Mouse (Mus musculus) heart, embryonic 11.5 days (tissue): Measurements from ENCODE around the gene Rae1. TPM values are rescaled to one million over a fixed set of nuclear protein-coding genes. Genes with fewer than 3 reads are reported as not detected.

Source experiments
- ATAC-seq: fragments of 200-750 bp; cut with Nextera tagmentation; replicated peaks from 2 replicates; pipeline ENCODE4 v1.8.0; 2017; ENCODE audit warnings: moderate library complexity; ENCODE audit not compliant: insufficient number of reproducible peaks, low FRiP score, low TSS enrichment
- H3K27ac ChIP-seq: fragments of 300-500 bp; sonication (generic); 2 replicates; pipeline ENCODE4 v1.5.1; 2014; ENCODE audit warnings: mild to moderate bottlenecking, low read depth, low read length
- H3K27me3 ChIP-seq: fragments of 300-500 bp; sonication (generic); 2 replicates; pipeline ENCODE4 v1.6.1; 2014; ENCODE audit warnings: mild to moderate bottlenecking, low read length, mixed read lengths; ENCODE audit not compliant: control insufficient read depth, insufficient read depth
- H3K36me3 ChIP-seq: fragments of 300-500 bp; sonication (generic); 2 replicates; pipeline ENCODE4 v1.6.1; 2014; ENCODE audit warnings: mild to moderate bottlenecking, low read length, moderate library complexity, mixed read lengths; ENCODE audit not compliant: control insufficient read depth, insufficient read depth
- H3K4me1 ChIP-seq: fragments of 300-500 bp; sonication (generic); 2 replicates; pipeline ENCODE4 v1.6.1; 2014; ENCODE audit warnings: low read length; ENCODE audit not compliant: control insufficient read depth, insufficient read depth
- H3K4me2 ChIP-seq: fragments of 300-500 bp; sonication (generic); 2 replicates; pipeline ENCODE4 v1.6.1; 2014; ENCODE audit warnings: mild to moderate bottlenecking, moderate library complexity
- H3K4me3 ChIP-seq: fragments of 300-500 bp; sonication (generic); 2 replicates; pipeline ENCODE4 v1.5.1; 2014; ENCODE audit warnings: low read depth, low read length
- H3K9ac ChIP-seq: fragments of 300-500 bp; sonication (generic); 2 replicates; pipeline ENCODE4 v1.6.1; 2014; ENCODE audit warnings: mild to moderate bottlenecking, low read depth, low read length, moderate library complexity
- H3K9me3 ChIP-seq: fragments of 300-500 bp; sonication (generic); replicated peaks from 2 replicates; pipeline ENCODE4 v1.6.1; 2016; ENCODE audit warnings: low read length; ENCODE audit not compliant: control insufficient read depth
- WGBS: fragments of 180-500 bp; shearing (Covaris S2); extraction: QIAGEN DNeasy Blood & Tissue Kit; methylation state at CpG from one replicate; pipeline ENCODE4 v1.1.7; 2014; ENCODE audit not compliant: insufficient replicate concordance; 5-methylcytosine and 5-hydroxymethylcytosine counted together
- polyA plus RNA-seq: library from polyadenylated mRNA; unstranded; fragments of >200 nt; fragmentation: Nextera tagmentation; extraction: Ambion mirVana; gene quantifications from 2 replicates; pipeline ENCODE4 v1.2.1, GENCODE M21; 2014

Rae1 gene
- polyA plus RNA-seq, 1 experiment from 2014 or later, result 114 TPM

DNA sequence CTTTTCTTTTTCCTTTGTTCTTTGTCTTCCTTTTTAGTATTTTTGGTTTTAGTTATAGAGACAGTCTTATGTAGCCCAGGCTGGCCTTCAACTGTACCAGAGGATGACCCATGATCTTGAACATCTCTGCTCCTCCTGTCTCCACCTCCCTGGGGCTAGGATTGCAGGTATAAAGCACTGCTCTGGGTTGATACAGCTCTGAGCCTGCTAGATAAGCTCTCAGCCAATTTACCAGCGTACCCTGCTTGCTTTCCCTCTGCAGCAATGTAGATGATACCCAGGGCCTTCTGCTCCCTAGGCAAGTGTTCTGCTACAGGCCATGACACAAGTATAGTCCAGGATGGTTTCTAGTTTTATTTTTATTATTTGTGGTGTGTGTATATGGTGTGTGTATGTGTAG, 42.0 kb downstream of the Rae1 start:
- Histone ChIP-seq H3K9me3 (no peaks in the 10 kb centered on the region), H3K4me3 (no peak overlapping the region), H3K27ac (no peak overlapping the region), H3K27me3 (no peaks in the 10 kb centered on the region), H3K4me1 (peaks cover 33% of the 10 kb centered on the region), H3K9ac (no peak overlapping the region), H3K36me3 (no peaks in the 10 kb centered on the region), H3K4me2 (no peak overlapping the region)
- 55% methylated on average over 1 of the region's 1 CpGs for WGBS
- no peak for ATAC-seq

GRCm38 (mm10) chr2:173042504-173043162, 42.7 kb downstream of the Rae1 start:
- Histone ChIP-seq H3K27ac (0 out of 2 replicates have a peak overlapping the region, but pooled peaks have one; percentile 47), H3K4me3 (no peak overlapping the region), H3K9me3 (no peaks in the 10 kb centered on the region), H3K4me1 (peaks cover 39% of the 10 kb centered on the region), H3K27me3 (no peaks in the 10 kb centered on the region), H3K4me2 (no peak overlapping the region), H3K36me3 (no peaks in the 10 kb centered on the region), H3K9ac (no peak overlapping the region)
- 0 out of 2 replicates have a peak, but pooled peaks have one; percentile 19 for ATAC-seq
- 40% methylated on average over 11 of the region's 11 CpGs for WGBS

GRCm38 (mm10) chr2:173044198-173044970, 44.5 kb downstream of the Rae1 start:
- Histone ChIP-seq H3K27me3 (no peaks in the 10 kb centered on the region), H3K4me2 (no peak overlapping the region), H3K36me3 (no peaks in the 10 kb centered on the region), H3K4me1 (peaks cover 49% of the 10 kb centered on the region), H3K9ac (no peak overlapping the region), H3K27ac (no peak overlapping the region), H3K9me3 (no peaks in the 10 kb centered on the region), H3K4me3 (no peak overlapping the region)
- 71% methylated on average over 18 of the region's 18 CpGs for WGBS
- no peak for ATAC-seq

DNA sequence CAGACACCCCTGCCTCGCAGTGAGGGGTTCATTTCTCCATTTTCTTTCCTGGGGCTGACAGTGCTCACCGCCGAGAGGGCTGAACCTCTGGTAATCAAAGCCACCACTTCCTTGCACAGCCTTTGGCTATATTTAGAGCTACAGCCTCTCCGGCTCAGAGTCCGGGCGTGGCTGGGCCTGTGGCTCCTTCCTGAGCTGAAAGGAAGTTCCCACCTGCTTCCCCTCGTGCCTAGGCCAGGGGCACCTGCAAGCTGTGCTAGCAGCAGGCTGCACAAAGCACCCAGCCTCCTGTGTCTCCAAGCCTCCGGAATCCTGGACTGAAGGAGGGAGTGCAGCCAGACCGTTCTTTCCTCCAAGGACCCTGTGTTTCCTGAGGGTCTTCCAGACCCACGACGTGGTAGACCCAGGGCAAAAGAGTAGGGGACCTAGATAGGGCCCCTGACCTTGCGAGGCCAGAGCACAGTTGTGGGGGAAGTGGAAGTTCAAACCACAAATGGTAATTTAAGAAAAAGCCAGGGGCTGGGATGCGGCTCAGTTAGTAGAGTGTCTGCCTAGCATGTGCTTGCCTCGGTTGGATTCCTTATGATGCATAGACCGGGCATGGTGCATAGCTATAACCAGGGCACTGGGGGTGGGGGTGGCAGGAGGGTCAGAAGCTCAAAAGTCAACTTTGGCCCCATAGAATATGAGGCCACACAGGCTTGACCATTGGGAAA, 46.8 kb downstream of the Rae1 start:
- H3K4me1 ChIP-seq, result peaks cover 61% of the 10 kb centered on the region
- WGBS, result 39% methylated on average over 15 of the region's 15 CpGs
- peak overlapping the region; percentile 39; the same call in 1 of the 2 replicates for H3K9ac ChIP-seq
- no peak for ATAC-seq
- H3K4me2 ChIP-seq, result peak overlapping the region; percentile 11
- peak overlapping the region; percentile 84 for H3K27ac ChIP-seq
- H3K36me3 ChIP-seq, result no peaks in the 10 kb centered on the region
- H3K9me3 ChIP-seq, result no peaks in the 10 kb centered on the region
- H3K27me3 ChIP-seq, result no peaks in the 10 kb centered on the region
- no peak overlapping the region for H3K4me3 ChIP-seq

- Histone ChIP-seq H3K27ac (peak overlapping the region; percentile 67; the same call in 1 of the 2 replicates), H3K4me2 (no peak overlapping the region), H3K9me3 (no peaks in the 10 kb centered on the region), H3K9ac (no peak overlapping the region), H3K4me3 (no peak overlapping the region), H3K4me1 (peaks cover 56% of the 10 kb centered on the region), H3K36me3 (no peaks in the 10 kb centered on the region), H3K27me3 (no peaks in the 10 kb centered on the region)
- 69% methylated on average over 5 of the region's 5 CpGs for WGBS
- ATAC-seq, result no peak
These were observed 47.6 kb downstream of the Rae1 start for GRCm38 (mm10) chr2:173047471-173047870.

- 53% methylated on average over 17 of the region's 17 CpGs for WGBS
- ATAC-seq, result no peak
- peak overlapping the region; percentile 67; the same call in 1 of the 2 replicates for H3K27ac ChIP-seq
These were observed 48.3 kb downstream of the Rae1 start for GRCm38 (mm10) chr2:173048041-173048745.

DNA sequence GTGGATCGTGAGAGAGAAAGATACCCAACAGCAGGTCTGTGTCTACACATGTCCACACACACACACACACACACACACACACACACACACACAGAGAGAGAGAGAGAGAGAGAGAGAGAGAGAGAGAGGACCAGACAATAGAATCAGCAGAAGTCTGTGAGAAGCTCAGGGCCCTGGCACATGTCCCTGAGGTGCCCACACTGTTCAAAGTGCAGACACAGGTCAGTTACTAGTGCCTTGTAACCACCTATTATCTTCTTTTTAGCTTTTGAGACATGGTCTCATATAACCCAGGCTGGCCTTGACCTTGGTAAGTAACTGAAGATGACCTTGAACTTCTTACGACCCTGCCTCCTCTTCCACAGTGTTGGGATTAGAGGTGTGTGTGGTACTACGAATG, 49.3 kb downstream of the Rae1 start:
- Histone ChIP-seq H3K4me1 (peaks cover 43% of the 10 kb centered on the region), H3K9ac (no peak overlapping the region), H3K27me3 (no peaks in the 10 kb centered on the region), H3K4me2 (no peak overlapping the region), H3K27ac (peak overlapping the region; percentile 8; the same call in 1 of the 2 replicates), H3K9me3 (no peaks in the 10 kb centered on the region), H3K4me3 (no peak overlapping the region), H3K36me3 (no peaks in the 10 kb centered on the region)
- no peak for ATAC-seq
- WGBS, result 56% methylated on average over 3 of the region's 3 CpGs

More at GRCm38 (mm10) chr2:173048041-173048745, 48.3 kb downstream of the Rae1 start:
- H3K4me3 ChIP-seq, result no peak overlapping the region
- no peaks in the 10 kb centered on the region for H3K9me3 ChIP-seq
- peak overlapping the region; percentile 30; the same call in 1 of the 2 replicates for H3K9ac ChIP-seq
- peaks cover 49% of the 10 kb centered on the region for H3K4me1 ChIP-seq
- H3K36me3 ChIP-seq, result no peaks in the 10 kb centered on the region
- H3K4me2 ChIP-seq, result no peak overlapping the region
- H3K27me3 ChIP-seq, result no peaks in the 10 kb centered on the region

DNA sequence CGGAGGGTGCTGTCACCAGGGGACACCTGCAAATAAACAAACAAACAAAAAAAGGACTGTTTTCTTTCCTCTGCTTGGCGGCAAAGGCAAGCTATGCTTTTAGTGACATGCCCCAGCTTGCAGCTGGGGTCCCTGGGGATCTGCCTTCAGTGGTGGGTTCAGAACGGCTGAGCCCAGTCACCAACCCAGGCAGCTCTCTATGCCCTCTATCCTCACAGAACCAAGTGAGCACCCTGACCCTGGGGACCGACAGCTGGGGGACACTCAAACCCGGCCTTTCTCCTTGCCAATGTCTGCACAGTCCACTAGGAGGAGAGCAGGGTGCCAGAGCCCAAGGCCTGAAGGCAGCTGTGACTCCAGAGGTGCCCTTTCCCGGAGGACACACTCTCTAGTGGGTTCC, 49.9 kb downstream of the Rae1 start:
- Histone ChIP-seq H3K27ac (peak overlapping the region; percentile 8; the same call in 1 of the 2 replicates), H3K4me2 (no peak overlapping the region), H3K9ac (peak overlapping the region; percentile 16; the same call in 1 of the 2 replicates), H3K4me3 (no peak overlapping the region), H3K9me3 (no peaks in the 10 kb centered on the region), H3K27me3 (no peaks in the 10 kb centered on the region), H3K36me3 (no peaks in the 10 kb centered on the region), H3K4me1 (peaks cover 40% of the 10 kb centered on the region)
- ATAC-seq, result no peak
- WGBS, result 48% methylated on average over 6 of the region's 6 CpGs
